Mouse (Mus musculus) G1E (cell line): Measurements from ENCODE around the gene Lrch1. TPM values are rescaled to one million over a fixed set of nuclear protein-coding genes. Genes with fewer than 3 reads are reported as not detected.

Experiments
- ATAC-seq: 2 replicates; pipeline ENCODE4 v1.8.0; 2016; ENCODE audit warnings: mild to moderate bottlenecking; ENCODE audit not compliant: insufficient number of reproducible peaks, poor library complexity, low FRiP score, severe bottlenecking; ENCODE audit errors: extremely low read depth
- DNase-seq: peaks from one replicate; pipeline ENCODE4 v3.0.0; 2012; ENCODE audit warnings: low spot score
- H3K27me3 ChIP-seq: 2 replicates; pipeline ENCODE4 v1.6.1; 2012; ENCODE audit warnings: mild to moderate bottlenecking, low read length, inconsistent platforms; ENCODE audit not compliant: insufficient read depth
- H3K36me3 ChIP-seq: replicated peaks from 2 replicates; pipeline ENCODE3; 2012; ENCODE audit warnings: mild to moderate bottlenecking, inconsistent platforms
- H3K4me1 ChIP-seq: 2 replicates; pipeline ENCODE4 v1.6.1; 2012; ENCODE audit warnings: low read depth, low read length, inconsistent platforms, mixed read lengths; ENCODE audit not compliant: insufficient read depth
- H3K4me3 ChIP-seq: 2 replicates; pipeline ENCODE4 v1.5.1; 2012; ENCODE audit warnings: low read depth, mild to moderate bottlenecking, inconsistent platforms, low read length, moderate library complexity, mixed read lengths
- H3K9me3 ChIP-seq: replicated peaks from 2 replicates; pipeline ENCODE4 v1.6.1; 2012; ENCODE audit warnings: inconsistent platforms
- CTCF ChIP-seq: IDR thresholded peaks from 2 replicates; pipeline ENCODE4 v1.5.1; 2012; ENCODE audit warnings: low read depth, low read length, inconsistent platforms, mixed read lengths
- GATA1 ChIP-seq: IDR thresholded peaks from 2 replicates; pipeline ENCODE4 v1.6.1; 2012; ENCODE audit warnings: borderline replicate concordance, low read length, inconsistent platforms, mixed read lengths
- GATA2 ChIP-seq: IDR thresholded peaks from 2 replicates; pipeline ENCODE4 v1.6.1; 2012; ENCODE audit warnings: low read depth, low read length, inconsistent platforms, borderline replicate concordance
- POLR2AphosphoS5 ChIP-seq: IDR thresholded peaks from 2 replicates; pipeline ENCODE4 v1.6.1; 2012; ENCODE audit warnings: low read depth, low read length, inconsistent platforms; ENCODE audit not compliant: insufficient replicate concordance
- TAL1 ChIP-seq: conservative IDR thresholded peaks from 2 replicates; pipeline ENCODE4 v1.6.1; 2012; ENCODE audit warnings: low read depth, low read length, inconsistent platforms, mixed read lengths
- polyA plus RNA-seq: library from polyadenylated mRNA; stranded (reverse); fragments of >175 nt; gene quantifications from 2 replicates; pipeline ENCODE4 v1.2.3, GENCODE M21; 2012
- total RNA-seq, 2 experiments: library from RNA; stranded (forward) in 1 of 2; stranded (reverse) in 1 of 2; fragments of 200-1000 nt in 1 of 2; fragments of >200 nt in 1 of 2; fragmentation: Nextera tagmentation in 1 of 2; gene quantifications; 2 replicates each; pipeline ENCODE4 v1.2.3; 2014 to 2017

Gene Lrch1
- total and polyA plus RNA-seq, 3 experiments, result 0.16 TPM; not detected in 2

DNA sequence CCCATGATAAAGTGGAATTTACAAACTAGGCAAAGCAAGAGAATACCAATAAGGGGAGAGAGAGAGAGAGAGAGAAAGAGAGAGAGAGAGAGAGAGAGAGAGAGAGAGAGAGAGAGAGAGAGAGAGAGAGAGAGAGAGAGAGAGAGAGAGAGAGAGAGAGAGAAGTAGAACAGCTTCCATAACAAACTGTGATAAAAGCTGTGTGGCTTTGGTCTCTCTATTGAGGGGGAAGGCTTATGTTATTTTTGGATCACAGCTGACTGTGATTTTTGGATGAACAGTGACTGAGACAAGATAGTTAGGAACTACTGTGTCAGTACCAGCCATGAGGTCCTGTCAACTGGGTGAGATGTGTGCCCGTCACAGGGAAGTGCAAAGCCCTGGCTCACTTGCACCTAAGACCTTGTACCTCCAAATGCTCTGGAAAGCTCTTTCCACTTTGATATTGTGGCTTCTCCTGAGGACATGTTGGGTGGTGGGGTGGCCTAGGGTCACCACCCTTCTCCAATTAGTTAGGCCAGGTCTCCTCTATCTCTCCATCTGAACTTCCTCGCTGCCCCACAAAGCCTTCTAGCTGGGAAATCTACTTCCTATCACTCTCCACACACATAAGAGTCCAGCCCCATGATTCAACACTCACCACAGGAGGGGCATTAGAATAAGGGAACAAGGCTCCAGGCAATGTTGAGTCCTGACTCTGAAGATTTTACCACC is 79.3 kb downstream of the Lrch1 start:
- no peaks in the 10 kb centered on the region for H3K4me1 ChIP-seq

GRCm38 (mm10) chr14:74867076-74868042 is 80.3 kb downstream of the Lrch1 start:
- no peaks in the 10 kb centered on the region for H3K27me3 ChIP-seq
- H3K4me3 ChIP-seq, result no peak overlapping the region
- TF ChIP-seq GATA2 (no peak), GATA1 (no peak), CTCF (no peak), POLR2AphosphoS5 (no peak), TAL1 (no peak)
- DNase-seq, result no peak
- no peaks in the 10 kb centered on the region for H3K9me3 ChIP-seq
- no peak for ATAC-seq
- no peaks in the 10 kb centered on the region for H3K4me1 ChIP-seq
- no peaks in the 10 kb centered on the region for H3K36me3 ChIP-seq

More for the DNA sequence above, 79.3 kb downstream of the Lrch1 start:
- H3K27me3 ChIP-seq, result no peaks in the 10 kb centered on the region
- TF ChIP-seq TAL1, result no peak
- TF ChIP-seq GATA1, result no peak
- no peak for TF ChIP-seq CTCF
- TF ChIP-seq GATA2, result no peak
- TF ChIP-seq POLR2AphosphoS5, result no peak
- no peaks in the 10 kb centered on the region for H3K9me3 ChIP-seq
- DNase-seq, result no peak
- no peak for ATAC-seq
- H3K36me3 ChIP-seq, result no peaks in the 10 kb centered on the region
- H3K4me3 ChIP-seq, result no peak overlapping the region

- DNase-seq (no peak), ATAC-seq (no peak)
- Histone ChIP-seq H3K27me3 (no peaks in the 10 kb centered on the region), H3K9me3 (no peaks in the 10 kb centered on the region), H3K36me3 (no peaks in the 10 kb centered on the region), H3K4me3 (no peak overlapping the region), H3K4me1 (no peaks in the 10 kb centered on the region)
- TF ChIP-seq GATA2 (no peak), POLR2AphosphoS5 (no peak), CTCF (no peak), GATA1 (no peak), TAL1 (no peak)
Observed at GRCm38 (mm10) chr14:74865738-74866137, 81.9 kb downstream of the Lrch1 start.

DNA sequence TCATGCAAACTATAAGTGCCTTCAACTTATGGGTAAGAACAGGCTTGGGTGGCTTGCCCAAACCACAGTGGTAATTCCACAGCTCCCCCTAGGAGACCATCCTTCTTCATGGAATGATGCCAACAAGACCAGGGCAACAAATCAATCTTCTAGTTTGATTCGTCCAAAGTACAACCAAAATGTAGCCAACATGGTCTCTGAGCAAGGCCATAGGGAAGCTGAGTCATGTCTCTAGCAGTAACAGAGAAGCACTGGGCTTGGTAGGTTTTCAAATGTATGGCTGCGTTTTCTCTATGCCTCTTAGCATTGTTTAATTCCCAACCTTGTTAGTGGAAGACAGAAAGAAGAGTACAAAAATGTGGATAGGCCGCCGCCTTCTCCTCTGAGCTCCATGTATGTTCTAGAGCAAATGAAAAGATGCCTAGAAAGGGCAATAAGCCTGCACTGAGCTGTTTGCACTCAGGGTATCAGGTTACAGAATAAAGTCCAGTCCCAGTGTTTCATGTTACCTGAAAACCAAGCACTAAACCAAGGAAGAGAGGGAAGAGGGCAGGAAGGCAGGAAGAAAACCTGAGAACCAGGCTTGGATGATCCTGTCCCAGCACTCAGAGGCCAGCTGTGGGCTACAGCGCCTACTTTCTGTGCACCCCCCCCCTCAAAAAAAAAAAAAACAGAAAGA is 82.7 kb downstream of the Lrch1 start:
- no peaks in the 10 kb centered on the region for H3K4me1 ChIP-seq
- TF ChIP-seq POLR2AphosphoS5, result no peak
- no peak for TF ChIP-seq CTCF
- TF ChIP-seq GATA2, result no peak
- no peak for TF ChIP-seq TAL1
- TF ChIP-seq GATA1, result no peak
- ATAC-seq (no peak), DNase-seq (no peak)
- H3K4me3 ChIP-seq, result no peak overlapping the region
- H3K27me3 ChIP-seq, result no peaks in the 10 kb centered on the region
- H3K36me3 ChIP-seq, result no peaks in the 10 kb centered on the region
- H3K9me3 ChIP-seq, result no peaks in the 10 kb centered on the region

- DNase-seq (no peak), ATAC-seq (no peak)
- H3K4me1 ChIP-seq, result no peaks in the 10 kb centered on the region
- TF ChIP-seq TAL1 (no peak), GATA2 (no peak), CTCF (no peak), GATA1 (no peak)
- no peaks in the 10 kb centered on the region for H3K9me3 ChIP-seq
- H3K36me3 ChIP-seq, result no peaks in the 10 kb centered on the region
- H3K27me3 ChIP-seq, result no peaks in the 10 kb centered on the region
- no peak overlapping the region for H3K4me3 ChIP-seq
Observed at GRCm38 (mm10) chr14:74861456-74861855, 86.2 kb downstream of the Lrch1 start.
